Mouse (Mus musculus) brain, embryonic 14.5 days (tissue): ENCODE data around the gene Rai2.

Experiments
- CTCF ChIP-seq: fragments of 200-500 bp; IDR thresholded peaks from 2 replicates; pipeline ENCODE4 v1.5.1; 2012; ENCODE audit warnings: inconsistent platforms, mild to moderate bottlenecking, moderate library complexity, borderline replicate concordance; ENCODE audit not compliant: insufficient read depth, insufficient read length; ENCODE audit errors: extremely low read depth
- POLR2A ChIP-seq: fragments of 200-500 bp; IDR thresholded peaks from 2 replicates; pipeline ENCODE4 v1.6.1; 2012; ENCODE audit warnings: mild to moderate bottlenecking, inconsistent platforms, borderline replicate concordance; ENCODE audit not compliant: poor library complexity, insufficient read depth, insufficient read length, severe bottlenecking; ENCODE audit errors: extremely low read depth

- TF ChIP-seq CTCF (no peak), POLR2A (no peak)
These were observed 385 bp upstream of the Rai2 start for GRCm38 (mm10) chrX:161716503-161716864.
